Mouse (Mus musculus) forebrain, embryonic 14.5 days (tissue): ENCODE measurements at regions not wholly inside any gene's neighbourhood (a gene's known extent, or its start where the extent isn't known, plus 50 kb on each side); places are given as distances from the start of the nearest gene placed in this dataset.
"Not testable (repeated sequence)": the region's sequence is repeated elsewhere in the genome, so short reads cannot be mapped to it uniquely, and the experiment has no call there.

Experiments
- ATAC-seq: fragments of 200-750 bp; cut with Nextera tagmentation; 2 replicates; pipeline ENCODE4 v1.8.0; 2017; ENCODE audit warnings: mild to moderate bottlenecking, moderate library complexity
- DNase-seq: peaks from one replicate; pipeline ENCODE4 v3.0.0-alpha.2; 2015; ENCODE audit warnings: low spot score
- H3K27ac ChIP-seq: fragments of 300-500 bp; sonication (generic); 2 replicates; pipeline ENCODE4 v1.5.1; 2014; ENCODE audit warnings: low read depth, mild to moderate bottlenecking, control low read depth, low read length, moderate library complexity
- H3K27me3 ChIP-seq: fragments of 300-500 bp; sonication (generic); replicated peaks from 2 replicates; pipeline ENCODE4 v1.6.1; 2014; ENCODE audit warnings: low read length, control low read depth, mixed read lengths; ENCODE audit not compliant: control insufficient read depth, insufficient read depth
- H3K36me3 ChIP-seq: fragments of 300-500 bp; sonication (generic); 2 replicates; pipeline ENCODE4 v1.6.1; 2014; ENCODE audit warnings: low read length, control low read depth; ENCODE audit not compliant: control insufficient read depth, insufficient read depth
- H3K4me1 ChIP-seq: fragments of 300-500 bp; sonication (generic); 2 replicates; pipeline ENCODE4 v1.6.1; 2014; ENCODE audit warnings: antibody characterized with exemption, low read length, control low read depth; ENCODE audit not compliant: control insufficient read depth, insufficient read depth
- H3K4me2 ChIP-seq: fragments of 300-500 bp; sonication (generic); 2 replicates; pipeline ENCODE4 v1.6.1; 2014; ENCODE audit warnings: mild to moderate bottlenecking, control low read depth, low read length
- H3K4me3 ChIP-seq: fragments of 300-500 bp; sonication (generic); 2 replicates; pipeline ENCODE4 v1.5.1; 2014; ENCODE audit warnings: low read depth, low read length, control low read depth
- H3K9ac ChIP-seq: fragments of 300-500 bp; sonication (generic); 2 replicates; pipeline ENCODE4 v1.6.1; 2014; ENCODE audit warnings: mild to moderate bottlenecking, low read length, control low read depth, moderate library complexity
- H3K9me3 ChIP-seq: fragments of 300-500 bp; sonication (generic); replicated peaks from 2 replicates; pipeline ENCODE4 v1.6.1; 2016; ENCODE audit warnings: low read length, control low read depth, mixed read lengths; ENCODE audit not compliant: control insufficient read depth
- WGBS: fragments of 180-500 bp; shearing (Covaris S2); extraction: QIAGEN DNeasy Blood & Tissue Kit; methylation state at CpG from one replicate; pipeline ENCODE4 v1.1.7; 2014; 5-methylcytosine and 5-hydroxymethylcytosine counted together

DNA sequence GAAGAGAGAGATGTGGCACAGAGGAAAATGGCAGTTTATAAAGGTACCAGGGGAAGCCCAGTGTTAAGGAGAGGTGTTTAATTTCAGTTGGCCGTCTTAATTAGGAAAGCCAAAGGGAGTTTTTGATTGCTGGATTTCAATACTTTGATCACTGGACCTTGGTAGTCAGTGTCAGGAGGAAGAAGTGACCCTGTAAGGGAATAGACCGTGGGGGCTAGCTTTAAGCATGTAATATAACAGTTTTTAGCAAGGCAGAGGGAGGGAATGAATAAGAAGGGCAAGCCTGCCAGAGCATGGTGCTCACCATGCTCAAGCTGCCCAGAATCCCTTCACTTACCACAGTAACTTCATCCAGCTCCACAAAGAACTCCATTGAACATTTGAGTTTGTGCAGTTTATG, 437.1 kb downstream of the Epm2a start:
- no peak for ATAC-seq
- Histone ChIP-seq H3K27ac (no peak overlapping the region), H3K9ac (no peak overlapping the region), H3K9me3 (no peaks in the 10 kb centered on the region), H3K4me3 (no peak overlapping the region), H3K4me1 (no peaks in the 10 kb centered on the region), H3K27me3 (no peaks in the 10 kb centered on the region), H3K4me2 (no peak overlapping the region), H3K36me3 (no peaks in the 10 kb centered on the region)
- WGBS, result 67% methylated on average over 2 of the region's 2 CpGs
- no peak for DNase-seq

DNA sequence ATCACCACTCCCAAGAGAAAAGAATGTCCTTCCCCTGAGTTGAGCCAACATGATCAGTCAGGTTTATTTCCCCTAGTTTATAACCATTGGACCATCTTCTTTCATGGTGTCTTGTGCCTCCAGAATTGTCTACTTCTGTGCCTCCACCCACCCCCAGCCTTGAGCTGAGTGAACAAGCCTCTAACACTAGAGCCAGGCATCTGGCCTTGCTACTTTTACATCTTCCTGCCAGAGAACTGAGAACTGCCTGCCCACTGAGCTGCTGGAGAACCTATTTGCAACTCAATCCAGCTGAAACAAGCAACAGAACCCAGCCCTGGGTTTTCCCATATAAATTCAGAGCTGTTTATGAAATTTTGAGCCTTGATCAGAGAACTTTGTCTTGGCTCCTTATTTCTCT, 444.0 kb downstream of the Epm2a start:
- no peak for ATAC-seq
- Histone ChIP-seq H3K4me3 (no peak overlapping the region), H3K9ac (no peak overlapping the region), H3K27me3 (no peaks in the 10 kb centered on the region), H3K36me3 (no peaks in the 10 kb centered on the region), H3K9me3 (no peaks in the 10 kb centered on the region), H3K4me1 (no peaks in the 10 kb centered on the region), H3K27ac (no peak overlapping the region), H3K4me2 (no peak overlapping the region)
- no peak for DNase-seq

- Histone ChIP-seq H3K27ac (no peak overlapping the region), H3K4me1 (no peaks in the 10 kb centered on the region), H3K9me3 (no peaks in the 10 kb centered on the region), H3K36me3 (no peaks in the 10 kb centered on the region), H3K4me3 (no peak overlapping the region), H3K27me3 (no peaks in the 10 kb centered on the region), H3K4me2 (no peak overlapping the region), H3K9ac (no peak overlapping the region)
- WGBS, result 90% methylated on average over 3 of the region's 3 CpGs
- no peak for DNase-seq
- no peak for ATAC-seq
Measured at GRCm38 (mm10) chr10:11799510-11799909, 456.3 kb downstream of the Epm2a start.

- ATAC-seq, H3K4me3 ChIP-seq, H3K9ac ChIP-seq, H3K36me3 ChIP-seq, H3K27ac ChIP-seq, H3K4me1 ChIP-seq, H3K4me2 ChIP-seq, DNase-seq, H3K9me3 ChIP-seq, H3K27me3 ChIP-seq: not testable (repeated sequence)
- WGBS, result 55% methylated on average over 13 of the region's 13 CpGs
Measured at GRCm38 (mm10) chr10:11801372-11802230, 458.4 kb downstream of the Epm2a start.

DNA sequence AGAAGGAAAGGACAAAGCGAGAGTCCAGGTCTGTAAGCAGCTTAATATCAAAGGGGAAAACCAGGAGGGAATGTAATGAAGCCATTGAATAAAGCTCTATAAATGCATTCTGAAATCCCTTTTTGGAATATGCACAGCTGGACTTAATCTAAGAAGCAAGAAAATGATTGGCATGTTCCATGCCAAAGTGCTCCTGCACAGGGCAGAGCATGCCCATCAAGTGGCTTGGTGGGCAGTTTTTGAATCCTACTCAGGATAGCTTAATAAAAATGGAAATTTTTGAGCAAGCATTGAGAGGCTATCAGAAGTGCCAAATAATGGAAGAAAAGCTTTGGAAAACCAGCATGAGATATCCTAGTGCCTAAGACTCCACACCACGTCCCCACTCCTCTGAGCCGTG, 466.1 kb downstream of the Epm2a start:
- no peak overlapping the region for H3K4me3 ChIP-seq
- no peaks in the 10 kb centered on the region for H3K4me1 ChIP-seq
- H3K9me3 ChIP-seq, result no peaks in the 10 kb centered on the region
- H3K36me3 ChIP-seq, result no peaks in the 10 kb centered on the region
- ATAC-seq (no peak), DNase-seq (peak; percentile 13)
- H3K9ac ChIP-seq, result no peak overlapping the region
- H3K27me3 ChIP-seq, result no peaks in the 10 kb centered on the region
- 48% methylated on average over 3 of the region's 3 CpGs for WGBS
- no peak overlapping the region for H3K4me2 ChIP-seq
- H3K27ac ChIP-seq, result no peak overlapping the region

- no peak overlapping the region for H3K9ac ChIP-seq
- no peaks in the 10 kb centered on the region for H3K27me3 ChIP-seq
- no peaks in the 10 kb centered on the region for H3K9me3 ChIP-seq
- no peaks in the 10 kb centered on the region for H3K4me1 ChIP-seq
- H3K4me2 ChIP-seq, result no peak overlapping the region
- H3K4me3 ChIP-seq, result no peak overlapping the region
- WGBS, result 78% methylated on average over 3 of the region's 3 CpGs
- H3K27ac ChIP-seq, result no peak overlapping the region
- no peaks in the 10 kb centered on the region for H3K36me3 ChIP-seq
- peak; percentile 12 for DNase-seq
- no peak; the same call in 1 of the 2 replicates for ATAC-seq
Measured at GRCm38 (mm10) chr10:11822418-11822959, 479.3 kb downstream of the Epm2a start.

DNA sequence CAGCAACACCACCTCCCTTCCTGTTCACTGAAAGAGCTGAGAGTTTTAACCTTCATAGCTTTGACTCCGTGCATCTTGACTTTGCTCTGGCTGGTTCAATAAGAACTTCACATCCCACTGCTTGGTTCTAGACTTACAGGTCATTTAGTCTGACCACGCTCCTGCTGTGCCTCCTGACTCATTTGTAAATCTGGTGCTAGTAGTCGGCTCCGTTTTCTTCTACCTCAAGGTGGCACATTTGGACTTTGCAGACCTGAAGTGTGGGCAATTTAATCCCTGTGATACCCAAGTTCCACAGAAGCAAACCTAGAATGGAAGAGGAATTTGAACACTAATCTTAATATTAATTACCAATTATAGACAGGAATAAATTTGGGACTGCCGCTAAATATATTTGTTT, 497.9 kb downstream of the Epm2a start:
- H3K4me1 ChIP-seq, result no peaks in the 10 kb centered on the region
- 82% methylated on average over 5 of the region's 5 CpGs for WGBS

GRCm38 (mm10) chr10:11841494-11841893, 498.3 kb downstream of the Epm2a start:
- Histone ChIP-seq H3K36me3 (no peaks in the 10 kb centered on the region), H3K4me2 (no peak overlapping the region), H3K27me3 (no peaks in the 10 kb centered on the region), H3K4me1 (no peaks in the 10 kb centered on the region), H3K9ac (no peak overlapping the region), H3K27ac (no peak overlapping the region), H3K9me3 (no peaks in the 10 kb centered on the region; the same call in 1 of the 2 replicates), H3K4me3 (no peak overlapping the region)
- 93% methylated on average over 7 of the region's 7 CpGs for WGBS
- ATAC-seq (no peak), DNase-seq (no peak)

More for the DNA sequence above, 497.9 kb downstream of the Epm2a start:
- Histone ChIP-seq H3K27ac (no peak overlapping the region), H3K4me3 (no peak overlapping the region), H3K36me3 (no peaks in the 10 kb centered on the region), H3K9me3 (no peaks in the 10 kb centered on the region; the same call in 1 of the 2 replicates), H3K27me3 (no peaks in the 10 kb centered on the region), H3K9ac (no peak overlapping the region), H3K4me2 (no peak overlapping the region)
- peak; percentile 4 for DNase-seq
- ATAC-seq, result no peak

- DNase-seq (no peak), ATAC-seq (no peak)
- WGBS, result 31% methylated on average over 1 of the region's 1 CpGs
- H3K27me3 ChIP-seq, result no peaks in the 10 kb centered on the region
- H3K4me2 ChIP-seq, result no peak overlapping the region
- no peak overlapping the region for H3K27ac ChIP-seq
- no peaks in the 10 kb centered on the region; the same call in 1 of the 2 replicates for H3K9me3 ChIP-seq
- no peak overlapping the region for H3K4me3 ChIP-seq
- H3K4me1 ChIP-seq, result no peaks in the 10 kb centered on the region
- no peaks in the 10 kb centered on the region for H3K36me3 ChIP-seq
- H3K9ac ChIP-seq, result no peak overlapping the region
Measured at GRCm38 (mm10) chr10:11846141-11846540, 502.9 kb downstream of the Epm2a start.
